14 mouse cellular contexts compared by ENCODE assay signal in genomic region chr7:47830124-47830523, GRCm38 (mm10).
DNase-seq lines count a peak whose midpoint lies in the region; ATAC-seq and TF ChIP-seq lines count a peak whose summit lies in the region.
"Had no signal": no experiment of that assay in that cellular context is flagged by ENCODE, and none has a peak within 500 bp of the region (broad histone marks: within the 10 kb centered on the region; RNA-seq: fewer than 3 reads in every experiment).

No protein-coding gene starts in this region.

- H3K4me3 ChIP-seq in kidney, postnatal 0 days (replicated peaks; ENCODE audit: low read depth, low read length) = no peak overlapping the region
- H3K4me3 ChIP-seq: embryonic facial prominence, embryonic 13.5 days; forebrain, embryonic 10.5 days; limb, embryonic 15.5 days had no signal

- H3K4me1 ChIP-seq in kidney, postnatal 0 days (replicated peaks; ENCODE audit: insufficient read depth, low read length) = no peaks in the 10 kb centered on the region
- H3K4me1 ChIP-seq: embryonic facial prominence, embryonic 13.5 days; forebrain, embryonic 10.5 days; limb, embryonic 15.5 days had no signal

- no peaks in the 10 kb centered on the region for H3K27me3 ChIP-seq in kidney, postnatal 0 days (ENCODE audit: insufficient read depth, low read length)
- H3K27me3 ChIP-seq in Patski = no peaks in the 10 kb centered on the region
- H3K27me3 ChIP-seq: embryonic facial prominence, embryonic 13.5 days; limb, embryonic 15.5 days had no signal

- in situ Hi-C loops in Patski (cut with MboI; ENCODE audit: low pct_unique_long_range_greater_than_20kb) = no loop called here

- no peak overlapping the region for H3K27ac ChIP-seq in kidney, postnatal 0 days
- H3K27ac ChIP-seq: embryonic facial prominence, embryonic 13.5 days; forebrain, embryonic 10.5 days; limb, embryonic 15.5 days had no signal

- no peak overlapping the region for H3K4me2 ChIP-seq in kidney, postnatal 0 days (ENCODE audit: low read length)
- H3K4me2 ChIP-seq: embryonic facial prominence, embryonic 13.5 days; limb, embryonic 15.5 days had no signal

- H3K9ac ChIP-seq in kidney, postnatal 0 days (ENCODE audit: low read depth, low read length) = no peak overlapping the region
- H3K9ac ChIP-seq: embryonic facial prominence, embryonic 13.5 days; limb, embryonic 15.5 days had no signal

- no peaks in the 10 kb centered on the region for H3K9me3 ChIP-seq in kidney, postnatal 0 days (replicated peaks; ENCODE audit: low read length)
- H3K9me3 ChIP-seq: embryonic facial prominence, embryonic 13.5 days; limb, embryonic 15.5 days had no signal

- TF ChIP-seq CTCF in kidney, postnatal 0 days (IDR thresholded peaks at IDR 0.05; ENCODE audit: low read depth) = peak; percentile 57
- TF ChIP-seq CTCF in Patski (IDR thresholded peaks at IDR 0.05) = peak; percentile 26

- no peaks in the 10 kb centered on the region for H3K36me3 ChIP-seq in kidney, postnatal 0 days (ENCODE audit: insufficient read depth, low read length)
- H3K36me3 ChIP-seq: embryonic facial prominence, embryonic 13.5 days; forebrain, embryonic 10.5 days; limb, embryonic 15.5 days had no signal

- no peak for ATAC-seq in kidney, postnatal 0 days (replicated peaks; ENCODE audit: low FRiP score, low read depth)
- ATAC-seq in Patski = no peak
- peak; percentile 59; the same call in 1 of the 2 replicates for ATAC-seq in granulocyte monocyte progenitor cell, adult 5-6 weeks (replicated peaks; ENCODE audit: poor library complexity, severe bottlenecking)
- ATAC-seq: inflammation-experienced regulatory T-cells, adult 6 months had no signal

- 41% methylated on average over 2 of the region's 2 CpGs for WGBS in kidney, postnatal 0 days

- POLR2A ChIA-PET in Patski (lab: Charles Lee) = no interaction called here

- CTCF ChIA-PET in Patski (lab: Charles Lee) = no interaction called here

- peak; percentile 7 for DNase-seq in kidney, postnatal 0 days (ENCODE audit: low spot score)
- DNase-seq in kidney, adult 18-20 months = no peak
- DNase-seq in 416B (ENCODE audit: low read depth) (peak; percentile 58), Patski (ENCODE audit: low read depth, low spot score) (no peak)
- DNase-seq in cerebellum, adult 18-20 months = no peak
- DNase-seq in left cerebral cortex, adult 9 months (ENCODE audit: low spot score in 2 of 2) = no peak
- DNase-seq: cerebellum, adult 9-11 months; heart, adult 18-20 months; spleen, adult 18-20 months had no signal

Comparison
In these comparisons a context has a peak if more than half of its experiments do, and no peak if none do; other contexts are left out.
1. DNase-seq: peak in kidney, postnatal 0 days (single experiment) and 416B (single experiment); none in kidney, adult 18-20 months (single experiment), Patski (single experiment), cerebellum, adult 18-20 months (0 of 2) and left cerebral cortex, adult 9 months (0 of 2).